Mouse (Mus musculus): ENCODE results near the gene Fyn.

The Fyn gene

GRCm38 (mm10) chr10:39571011-39571410, 202.4 kb downstream of the Fyn start:
- no peak for DNase-seq (ENCODE audit: low read depth)

DNA sequence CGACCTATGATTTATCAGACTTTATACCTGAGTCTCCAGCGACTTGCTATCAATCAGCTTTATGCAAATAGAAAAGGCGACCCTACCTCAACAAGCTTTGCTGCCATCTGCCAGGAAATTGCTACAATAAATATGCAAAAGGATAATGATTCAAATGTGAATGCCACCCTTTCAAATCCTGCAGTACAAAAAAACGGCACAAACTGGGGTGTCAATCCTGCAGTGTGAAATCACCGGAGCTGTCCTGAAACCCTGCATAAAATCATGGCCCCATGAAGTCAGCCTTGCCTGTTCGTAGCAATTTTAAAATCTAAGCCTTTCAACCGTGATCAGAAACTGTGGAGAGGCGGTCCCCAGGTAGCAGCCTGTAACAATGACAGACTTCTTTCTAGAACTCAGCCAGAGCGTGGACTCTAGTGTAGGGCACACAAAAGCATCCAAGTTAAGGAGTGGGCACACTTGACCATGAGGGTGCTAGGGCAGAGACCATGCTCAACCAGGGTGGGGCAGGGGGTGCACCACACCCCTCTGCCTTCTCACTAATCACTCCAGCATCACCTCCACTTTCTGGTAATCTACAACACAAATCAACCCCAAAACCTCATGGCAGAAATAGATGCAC, 203.5 kb downstream of the Fyn start:
- DNase-seq (ENCODE audit: low read depth) = no peak

DNA sequence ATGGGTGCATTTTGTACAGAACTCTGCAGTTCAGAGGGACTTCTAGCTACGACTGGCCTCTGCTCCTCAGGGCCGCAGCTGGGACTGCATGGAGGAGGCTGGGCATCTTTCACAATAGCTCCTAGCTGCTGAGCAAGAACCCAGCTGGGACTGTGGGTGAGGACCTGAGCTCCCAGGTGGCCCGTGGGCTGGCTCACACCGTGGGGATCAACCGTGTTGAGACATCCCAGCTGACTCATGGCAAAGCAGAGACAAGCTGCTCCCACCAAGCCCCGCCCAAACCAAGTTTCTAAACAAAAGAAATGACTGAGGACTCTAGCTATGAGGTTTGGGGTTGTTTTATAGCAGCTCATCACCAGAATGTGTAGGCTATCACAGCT, 204.0 kb downstream of the Fyn start:
- peak; percentile 63 for DNase-seq (ENCODE audit: low read depth)

DNA sequence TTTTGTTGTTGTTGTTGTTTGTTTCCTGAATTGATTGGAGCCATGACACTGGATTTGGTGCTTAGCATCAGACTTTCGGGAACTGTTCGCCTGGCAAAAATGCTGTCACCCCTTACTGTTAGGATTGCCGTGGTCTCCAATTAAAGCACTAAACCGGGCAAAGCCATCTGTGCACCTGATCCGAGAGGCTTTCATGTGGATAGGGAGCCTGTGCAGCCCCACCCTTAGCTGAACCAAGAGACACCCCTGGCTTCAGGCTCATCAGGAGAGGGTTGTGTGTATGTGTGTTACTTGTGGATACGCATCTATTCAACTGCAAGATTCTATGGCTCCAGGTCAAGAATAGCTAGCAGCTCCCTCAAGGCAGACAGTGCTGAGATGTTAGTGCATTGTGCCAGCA, 207.8 kb downstream of the Fyn start:
- no peak for DNase-seq (ENCODE audit: low read depth)

DNA sequence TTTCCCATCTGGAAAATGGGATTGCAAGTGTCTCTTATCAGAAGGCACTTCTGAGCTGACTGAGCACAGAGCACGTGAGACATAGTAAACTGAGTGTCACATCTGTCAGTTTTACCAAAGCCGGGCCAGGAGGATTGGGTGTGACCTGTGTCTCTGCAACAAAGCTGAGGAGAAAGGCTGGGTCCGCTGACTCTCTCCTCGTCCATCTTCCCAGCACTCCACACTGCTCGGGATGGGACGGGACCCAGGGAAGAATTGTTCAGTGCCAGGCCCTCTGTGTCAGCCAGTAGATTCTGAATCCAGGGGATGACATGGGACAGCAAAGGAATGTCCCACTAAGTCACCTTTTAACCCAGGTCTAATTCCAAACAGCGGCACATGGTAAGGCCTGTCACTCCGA, 211.8 kb downstream of the Fyn start:
- no peak for DNase-seq (ENCODE audit: low read depth)

DNA sequence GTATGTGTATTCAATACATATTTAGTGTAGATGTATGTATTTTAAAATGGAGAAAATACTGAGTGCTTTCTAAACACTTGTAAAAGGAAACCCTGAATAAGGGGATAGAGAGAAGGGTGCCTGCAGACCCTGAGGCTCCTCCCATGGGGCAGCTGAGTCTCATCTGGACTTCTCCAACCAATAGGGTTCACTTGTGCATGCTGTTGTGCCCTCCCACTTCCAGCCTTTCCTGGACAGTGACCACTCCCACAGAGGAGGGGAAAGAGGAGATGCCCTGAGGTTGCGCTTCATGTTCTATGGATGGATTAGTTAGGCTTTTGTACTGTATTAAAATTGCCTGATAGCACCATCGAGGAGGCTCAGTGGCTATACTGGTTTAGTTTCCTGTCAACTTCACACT, 213.7 kb downstream of the Fyn start:
- DNase-seq (ENCODE audit: low read depth) = no peak

DNA sequence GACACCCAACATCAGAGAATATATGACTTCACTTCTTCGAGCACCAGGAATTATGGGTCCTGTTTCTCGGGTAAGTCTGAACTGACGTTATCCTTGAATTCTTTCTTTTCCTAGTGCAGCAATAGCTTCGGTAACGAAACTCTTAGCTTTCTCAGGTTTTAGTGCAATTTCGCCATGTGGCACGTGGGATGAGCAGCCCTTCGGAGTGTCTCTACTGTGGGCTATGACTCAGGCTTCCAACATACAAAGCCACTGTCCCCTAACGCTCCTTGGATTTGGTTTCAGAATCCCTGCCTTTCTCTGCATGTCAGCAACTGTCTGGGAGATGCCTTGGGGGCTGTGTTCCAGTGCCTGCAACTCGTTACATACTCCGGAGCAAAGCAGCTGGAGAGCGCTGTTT, 215.1 kb downstream of the Fyn start:
- DNase-seq (ENCODE audit: low read depth) = no peak

DNA sequence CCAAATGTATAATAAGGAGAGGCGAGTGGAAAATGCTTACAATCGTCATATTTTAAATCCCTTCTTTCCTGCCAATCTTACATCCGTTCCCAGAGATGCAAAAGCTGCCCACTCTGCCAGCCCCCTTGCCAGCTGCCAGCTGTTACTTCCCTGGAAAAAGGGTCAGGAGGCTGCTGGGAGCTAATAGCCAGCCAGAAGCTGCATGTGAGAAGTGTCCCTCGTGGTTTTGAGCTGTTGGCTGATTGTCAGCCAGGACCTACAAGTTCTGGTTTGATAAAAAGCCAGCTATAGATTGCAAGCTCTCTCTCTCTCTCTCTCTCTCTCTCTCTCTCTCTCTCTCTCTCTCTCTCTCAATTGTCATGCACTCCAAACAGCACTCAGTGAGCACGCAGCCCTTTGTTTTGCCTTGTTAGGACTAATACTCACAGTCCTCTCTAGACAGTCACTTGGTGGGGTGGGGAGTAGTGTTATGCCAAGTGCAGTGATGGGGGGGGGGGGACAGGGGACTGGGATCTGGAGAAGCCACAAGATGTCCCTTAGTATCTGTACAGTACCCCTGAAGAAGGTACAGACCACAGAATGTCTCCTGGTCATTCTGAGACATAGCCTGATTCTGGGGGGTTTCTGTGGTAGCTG, 218.8 kb downstream of the Fyn start:
- DNase-seq (ENCODE audit: low read depth) = no peak

DNA sequence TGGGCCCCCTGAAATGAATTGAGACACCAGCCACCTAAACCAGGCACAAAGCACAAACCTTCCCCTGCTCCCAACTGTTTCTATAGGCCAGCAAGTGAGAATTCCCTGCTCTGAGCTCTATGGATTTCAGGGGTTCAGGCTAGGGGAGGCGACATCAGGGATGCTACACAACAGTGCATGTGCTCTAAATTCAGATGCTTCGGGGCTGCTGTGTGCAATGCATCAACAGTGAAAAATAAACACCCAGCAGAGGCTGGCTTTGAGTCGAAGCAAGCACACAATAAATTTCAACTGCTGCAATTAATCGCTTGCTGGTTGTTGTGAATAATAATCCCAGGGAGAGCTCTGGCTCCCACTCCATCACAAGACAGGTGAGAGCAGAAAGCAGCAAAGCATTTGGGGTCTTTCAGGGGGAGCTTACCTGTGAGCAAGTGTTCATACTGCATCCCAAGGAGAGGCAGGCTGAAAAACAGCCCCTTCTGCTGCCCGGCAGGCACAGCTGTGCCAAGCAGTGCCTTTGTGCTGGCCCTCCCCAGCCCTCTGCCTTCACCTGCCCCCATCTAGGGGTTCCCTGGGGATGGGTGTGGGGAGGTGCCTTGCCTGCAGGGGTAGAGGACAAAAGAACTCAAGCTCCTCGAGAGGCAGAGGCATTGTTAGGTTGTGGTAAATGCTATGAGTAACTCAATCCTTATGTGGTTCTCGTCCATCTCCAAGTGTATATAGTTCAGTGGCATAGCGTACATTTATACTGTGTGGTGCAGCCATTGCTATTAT, 219.5 kb downstream of the Fyn start:
- DNase-seq (ENCODE audit: low read depth) = no peak

GRCm38 (mm10) chr10:39589765-39590546, 221.3 kb downstream of the Fyn start:
- DNase-seq (ENCODE audit: low read depth) = no peak

GRCm38 (mm10) chr10:39590629-39591028, 222.0 kb downstream of the Fyn start:
- no peak for DNase-seq (ENCODE audit: low read depth)

GRCm38 (mm10) chr10:39592501-39592900, 223.8 kb downstream of the Fyn start:
- DNase-seq (ENCODE audit: low read depth) = no peak

DNA sequence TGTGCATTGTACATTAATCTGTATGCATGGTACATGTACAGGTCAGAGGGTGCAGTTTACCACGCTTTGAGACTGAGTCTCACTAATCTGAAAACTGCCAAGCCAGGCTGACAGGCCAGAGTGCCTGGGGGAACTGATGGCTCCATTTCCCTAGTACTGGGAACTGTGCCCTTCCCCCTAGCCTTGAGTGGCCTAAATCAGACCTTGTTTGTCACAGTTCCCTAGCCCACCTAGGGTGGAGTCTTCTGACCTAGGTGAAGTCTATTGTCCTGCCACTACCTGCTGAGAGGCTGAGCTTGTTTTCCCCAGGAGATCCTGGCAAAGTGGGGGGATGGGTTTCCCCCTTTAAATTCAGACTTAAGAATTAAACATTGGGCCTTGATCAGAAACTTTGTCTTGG, 226.1 kb downstream of the Fyn start:
- DNase-seq (ENCODE audit: low read depth) = no peak

- no peak for DNase-seq (ENCODE audit: low read depth)
Observed at GRCm38 (mm10) chr10:39595862-39596261, 227.2 kb downstream of the Fyn start.

DNA sequence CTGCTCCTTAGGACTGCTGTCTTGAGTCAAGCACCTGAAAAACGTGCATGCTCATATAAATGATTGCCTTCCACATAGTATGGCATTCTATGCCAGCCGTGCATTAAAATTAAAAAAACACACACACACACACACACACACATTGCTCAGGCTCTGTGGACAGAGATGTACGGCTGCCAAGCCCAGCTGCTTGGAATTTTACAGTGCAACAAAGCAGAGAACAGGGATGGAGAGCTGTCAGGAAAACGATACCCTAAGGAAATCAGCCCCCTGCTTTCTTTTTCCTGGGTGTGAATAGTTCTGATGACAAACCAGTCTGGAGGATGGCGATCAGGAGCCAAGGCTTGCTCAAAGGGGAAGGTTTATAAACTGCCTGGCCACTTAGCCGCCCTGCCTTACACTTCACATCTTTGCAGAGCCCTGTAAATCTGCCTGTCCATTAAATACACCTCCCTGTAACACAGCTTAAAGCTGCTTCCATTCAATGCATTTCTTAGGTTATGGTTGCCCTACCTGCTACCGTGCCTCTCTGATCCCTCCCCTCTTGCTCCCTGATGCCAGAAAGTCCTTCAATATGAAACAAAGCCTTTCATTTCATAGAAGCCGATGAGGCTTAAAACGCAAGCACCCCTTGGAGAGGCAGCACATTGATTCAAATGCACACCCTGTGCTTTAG, 228.6 kb downstream of the Fyn start:
- no peak for DNase-seq (ENCODE audit: low read depth)

- no peak for DNase-seq (ENCODE audit: low read depth)
Observed at GRCm38 (mm10) chr10:39597792-39598183, 229.1 kb downstream of the Fyn start.

- DNase-seq (ENCODE audit: low read depth) = no peak
Observed at GRCm38 (mm10) chr10:39599601-39600000, 230.9 kb downstream of the Fyn start.

DNA sequence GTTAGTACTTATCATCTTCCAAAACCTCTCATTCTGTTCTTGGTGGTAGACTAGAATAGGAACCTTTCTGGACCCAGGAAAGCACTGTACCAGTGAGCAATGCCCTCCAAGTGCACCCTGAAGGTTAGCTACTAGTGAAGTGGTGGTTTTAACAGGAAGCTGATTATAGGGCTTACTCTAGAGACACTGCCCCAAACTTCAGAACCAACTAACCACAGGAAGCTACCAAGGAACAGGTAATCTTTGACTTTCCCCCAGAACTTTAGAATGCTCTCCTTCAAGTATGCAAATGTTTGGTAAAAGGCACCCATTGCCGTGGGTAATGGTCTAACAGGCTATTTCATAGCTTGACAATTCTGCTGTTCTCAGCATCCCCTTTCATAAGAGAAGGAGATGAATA, 231.5 kb downstream of the Fyn start:
- DNase-seq (ENCODE audit: low read depth) = no peak

DNA sequence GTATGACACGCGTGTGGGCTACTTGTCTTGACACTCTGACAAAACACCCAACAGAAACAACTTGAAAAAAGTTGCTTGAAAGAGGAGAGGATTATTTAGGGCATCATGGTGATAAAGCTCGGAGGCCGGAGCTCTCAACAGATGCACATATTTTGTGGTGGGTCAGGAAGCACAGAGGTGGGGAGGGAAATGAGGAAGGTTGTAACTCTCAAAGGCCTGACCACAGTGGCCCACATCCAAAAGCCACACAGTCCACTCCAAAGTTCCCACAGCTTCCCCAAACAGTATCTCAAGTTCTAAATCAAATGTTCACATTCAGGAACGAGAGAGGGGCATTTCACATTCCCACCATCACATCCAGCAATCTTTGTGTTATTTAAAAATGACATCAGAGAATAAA, 232.4 kb downstream of the Fyn start:
- DNase-seq (ENCODE audit: low read depth) = no peak

GRCm38 (mm10) chr10:39606434-39606833, 237.8 kb downstream of the Fyn start:
- DNase-seq (ENCODE audit: low read depth) = no peak

GRCm38 (mm10) chr10:39611234-39611633, 242.6 kb downstream of the Fyn start:
- no peak for DNase-seq (ENCODE audit: low read depth)

GRCm38 (mm10) chr10:39612131-39612530, 243.5 kb downstream of the Fyn start:
- no peak for DNase-seq (ENCODE audit: low read depth)

All from fibroblast of lung, adult 2 months (primary cell).